24 mouse cellular contexts compared by ENCODE assay signal in the genomic region with DNA sequence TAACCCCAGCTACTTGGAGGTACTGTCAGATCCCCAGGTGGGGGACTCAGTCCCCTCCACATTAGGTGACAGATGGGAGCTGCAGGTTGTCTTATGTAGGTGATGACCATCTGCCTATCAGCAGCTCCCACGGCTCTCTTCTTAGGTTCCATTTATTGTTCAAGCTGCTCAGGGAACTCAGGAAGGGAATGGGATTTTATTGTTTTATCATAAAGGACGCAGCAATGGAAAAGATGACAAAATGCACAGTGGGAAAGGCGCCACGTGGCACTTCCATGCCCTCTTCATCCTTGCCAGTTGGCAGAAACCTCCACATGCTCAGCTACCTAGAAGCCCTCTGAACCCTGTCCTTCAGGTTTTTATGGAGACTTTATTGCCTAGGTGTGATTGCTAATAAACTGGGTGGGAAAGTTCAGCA. TPM values are rescaled to one million over a fixed set of nuclear protein-coding genes. Genes with fewer than 3 reads are reported as not detected.
DNase-seq lines count a peak whose midpoint lies in the region; ATAC-seq lines count a peak whose summit lies in the region.
"Had no signal": no experiment of that assay in that cellular context is flagged by ENCODE, and none has a peak within 500 bp of the region (broad histone marks: within the 10 kb centered on the region; RNA-seq: fewer than 3 reads in every experiment).

No protein-coding gene starts in this region.

- WGBS in large intestine, adult 2 months, result 35% methylated on average over 4 of the region's 4 CpGs
- 57% methylated on average over 4 of the region's 4 CpGs for WGBS in kidney, embryonic 15.5 days

- H3K4me2 ChIP-seq in kidney, embryonic 15.5 days, result no peak overlapping the region
- H3K4me2 ChIP-seq: embryonic facial prominence, embryonic 12.5 days; heart, embryonic 15.5 days; limb, embryonic 15.5 days; liver, embryonic 13.5 days had no signal

- H3K9me3 ChIP-seq in kidney, embryonic 15.5 days (replicated peaks), result no peaks in the 10 kb centered on the region
- H3K9me3 ChIP-seq: embryonic facial prominence, embryonic 12.5 days; heart, embryonic 15.5 days; limb, embryonic 10.5 days; limb, embryonic 15.5 days; liver, embryonic 13.5 days had no signal

- peaks cover 5% of the 10 kb centered on the region; the same call in 1 of the 2 replicates for H3K27me3 ChIP-seq in kidney, embryonic 15.5 days
- H3K27me3 ChIP-seq: heart, embryonic 15.5 days; limb, embryonic 15.5 days had no signal

- no peak overlapping the region for H3K4me3 ChIP-seq in kidney, embryonic 15.5 days (replicated peaks)
- H3K4me3 ChIP-seq: embryonic facial prominence, embryonic 12.5 days; heart, embryonic 15.5 days; limb, embryonic 10.5 days; limb, embryonic 15.5 days; liver, embryonic 13.5 days had no signal

- no peaks in the 10 kb centered on the region for H3K36me3 ChIP-seq in kidney, embryonic 15.5 days
- H3K36me3 ChIP-seq: embryonic facial prominence, embryonic 12.5 days; heart, embryonic 15.5 days; limb, embryonic 10.5 days; limb, embryonic 15.5 days; liver, embryonic 13.5 days had no signal

- ATAC-seq in kidney, embryonic 15.5 days (replicated peaks; ENCODE audit: low FRiP score), result no peak
- ATAC-seq: forebrain, embryonic 14.5 days; hindbrain, embryonic 16.5 days; lung, postnatal 0 days had no signal

- H3K9ac ChIP-seq in kidney, embryonic 15.5 days, result no peak overlapping the region
- H3K9ac ChIP-seq: embryonic facial prominence, embryonic 12.5 days; heart, embryonic 15.5 days; limb, embryonic 15.5 days; liver, embryonic 13.5 days had no signal

- H3K27ac ChIP-seq in kidney, embryonic 15.5 days, result no peak overlapping the region
- H3K27ac ChIP-seq: embryonic facial prominence, embryonic 12.5 days; heart, embryonic 15.5 days; limb, embryonic 10.5 days; limb, embryonic 15.5 days; liver, embryonic 13.5 days; macrophage had no signal

- peak; percentile 56 for DNase-seq in cerebellum, adult 11-12 months
- peak; percentile 71 for DNase-seq in cerebellum, adult 9-10 months
- peak; percentile 46 to 52 for DNase-seq in cerebellum, postnatal 36 days
- DNase-seq in large intestine, adult 2 months (ENCODE audit: low read depth, low spot score), result peak; percentile 92
- no peak for DNase-seq in spleen, postnatal 36 days (ENCODE audit: low spot score in 2 of 2)
- DNase-seq in left cerebral cortex, adult 8-10 months (ENCODE audit: low spot score in 2 of 2), result no peak
- DNase-seq: adrenal gland, postnatal 25 days; embryo, embryonic 11 days; kidney, adult 11 months; kidney, postnatal 36 days; liver, embryonic 13.5 days; lung, adult 18-20 months; midbrain, embryonic 14.5 days; thymus, adult 18-20 months; thymus, postnatal 36 days had no signal

- no peaks in the 10 kb centered on the region for H3K4me1 ChIP-seq in kidney, embryonic 15.5 days
- H3K4me1 ChIP-seq: embryonic facial prominence, embryonic 12.5 days; limb, embryonic 10.5 days; limb, embryonic 15.5 days; liver, embryonic 13.5 days had no signal

RNA-seq across cellular contexts. Expression of a gene that starts 8.1 kb away (rescaled TPM):
- 37.3 and 48.4 TPM in 2 replicates for polyA plus RNA-seq in large intestine, adult 2 months (2012; rRNA removed)
- 90.9 and 93.2 TPM in 2 replicates for polyA plus RNA-seq in kidney, embryonic 15.5 days (2015; fragmentation: Nextera tagmentation; extraction: Ambion mirVana)
- 100 to 1,000 TPM; 106 to 122 (median 113) TPM for total RNA-seq in left cerebral cortex, adult 8-10 months (2022)

RNA-seq across cellular contexts. Expression of a gene that starts 44.8 kb away (rescaled TPM):
- 18.0 and 24.0 TPM in 2 replicates for polyA plus RNA-seq in large intestine, adult 2 months (2012; rRNA removed)
- polyA plus RNA-seq in kidney, embryonic 15.5 days (2015; fragmentation: Nextera tagmentation; extraction: Ambion mirVana), result 5.3 and 5.4 TPM in 2 replicates
- total RNA-seq in left cerebral cortex, adult 8-10 months (2022), result 1 to 10 TPM; 1.7 to 4.2 (median 2.7) TPM

Comparison
In these comparisons a context has a peak if more than half of its experiments do, and no peak if none do; other contexts are left out.
1. DNase-seq: peak in cerebellum, adult 11-12 months (single experiment), cerebellum, adult 9-10 months (single experiment), cerebellum, postnatal 36 days (2 of 2) and large intestine, adult 2 months (single experiment); none in spleen, postnatal 36 days (0 of 2) and left cerebral cortex, adult 8-10 months (0 of 2).